Mouse (Mus musculus) hindbrain, embryonic 12.5 days (tissue): ENCODE results near the gene Tfpi2. TPM values are rescaled to one million over a fixed set of nuclear protein-coding genes. Genes with fewer than 3 reads are reported as not detected.

Source experiments
- polyA plus RNA-seq: library from polyadenylated mRNA; unstranded; fragments of >200 nt; fragmentation: Nextera tagmentation; extraction: Ambion mirVana; gene quantifications from 2 replicates; pipeline ENCODE4 v1.2.1, GENCODE M21; 2016

Gene Tfpi2
- polyA plus RNA-seq, 1 experiment from 2014 or later, result 0.34 TPM

Other genes starting within 250 kb of the Tfpi2 start
- gene Calcr, start 224.2 kb downstream of the Tfpi2 start, polyA plus RNA-seq, result 2.1 and 2.4 TPM in 2 replicates
- not detected in 2 replicates for gene Gngt1, start 4.9 kb upstream of the Tfpi2 start, polyA plus RNA-seq
- gene Gng11, start 15.0 kb upstream of the Tfpi2 start, polyA plus RNA-seq, result 43.8 and 44.3 TPM in 2 replicates
- gene Bet1, start 98.1 kb upstream of the Tfpi2 start, polyA plus RNA-seq, result 56.0 and 61.0 TPM in 2 replicates